Mouse (Mus musculus) heart, embryonic 13.5 days (tissue): ENCODE results near the gene Prss29. TPM values are rescaled to one million over a fixed set of nuclear protein-coding genes. Genes with fewer than 3 reads are reported as not detected.

ENCODE experiments used
- ATAC-seq: fragments of 200-750 bp; cut with Nextera tagmentation; 2 replicates; pipeline ENCODE4 v1.8.0; 2017; ENCODE audit warnings: moderate TSS enrichment; ENCODE audit not compliant: insufficient number of reproducible peaks, low FRiP score, low TSS enrichment; ENCODE audit errors: extremely low read depth
- H3K27ac ChIP-seq: fragments of 300-500 bp; sonication (generic); replicated peaks from 2 replicates; pipeline ENCODE4 v1.5.1; 2015; ENCODE audit warnings: moderate library complexity, mild to moderate bottlenecking, inconsistent platforms
- H3K27me3 ChIP-seq: fragments of 300-500 bp; sonication (generic); replicated peaks from 2 replicates; pipeline ENCODE4 v1.6.1; 2015; ENCODE audit warnings: mild to moderate bottlenecking, inconsistent platforms
- H3K36me3 ChIP-seq: fragments of 300-500 bp; sonication (generic); 2 replicates; pipeline ENCODE4 v1.6.1; 2015; ENCODE audit warnings: mild to moderate bottlenecking, inconsistent platforms
- H3K4me1 ChIP-seq: fragments of 300-500 bp; sonication (generic); 2 replicates; pipeline ENCODE4 v1.6.1; 2015; ENCODE audit warnings: inconsistent platforms
- H3K4me2 ChIP-seq: fragments of 300-500 bp; sonication (generic); 2 replicates; pipeline ENCODE4 v1.6.1; 2015; ENCODE audit warnings: inconsistent platforms, mild to moderate bottlenecking, moderate library complexity
- H3K4me3 ChIP-seq: fragments of 300-500 bp; sonication (generic); 2 replicates; pipeline ENCODE4 v1.5.1; 2015; ENCODE audit warnings: moderate library complexity, mild to moderate bottlenecking, inconsistent platforms
- H3K9ac ChIP-seq: fragments of 300-500 bp; sonication (generic); 2 replicates; pipeline ENCODE4 v1.6.1; 2015; ENCODE audit warnings: inconsistent platforms, mild to moderate bottlenecking, moderate library complexity
- H3K9me3 ChIP-seq: fragments of 300-500 bp; sonication (generic); 2 replicates; pipeline ENCODE4 v1.6.1; 2016; ENCODE audit warnings: inconsistent platforms
- WGBS: fragments of 180-500 bp; shearing (Covaris S2); methylation state at CpG from one replicate; pipeline ENCODE4 v1.1.7; 2015; ENCODE audit warnings: mixed read lengths; 5-methylcytosine and 5-hydroxymethylcytosine counted together
- polyA plus RNA-seq: library from polyadenylated mRNA; unstranded; fragments of >200 nt; fragmentation: Nextera tagmentation; extraction: Ambion mirVana; gene quantifications from 2 replicates; pipeline ENCODE4 v1.2.1, GENCODE M21; 2015

Gene Prss29
- not detected in 2 replicates for polyA plus RNA-seq

DNA sequence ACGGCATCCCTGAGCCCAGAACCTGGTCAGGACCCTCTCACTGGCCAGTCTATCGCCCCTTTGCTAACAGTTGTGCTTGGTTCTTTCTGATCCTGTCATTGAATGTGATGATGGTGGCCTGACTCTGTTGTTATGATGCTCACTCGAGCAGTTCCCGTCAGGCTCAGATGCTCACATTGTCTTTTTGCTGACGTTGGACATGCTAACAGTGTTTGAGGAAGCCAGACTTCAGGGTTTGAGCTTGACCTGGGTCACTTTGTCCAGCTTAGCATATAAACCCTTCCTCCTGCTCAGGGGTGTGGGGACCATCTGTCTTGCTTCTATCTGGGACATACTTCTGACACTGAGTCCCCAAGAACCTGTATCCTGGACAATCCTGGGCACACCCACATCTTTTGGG lies at the start of gene Prss29:
TSS of gene Prss29 (plus strand) at position 301 of the 400 bp plus-strand sequence.
- no peaks in the 10 kb centered on the region for H3K36me3 ChIP-seq
- no peak for ATAC-seq
- H3K9me3 ChIP-seq = no peaks in the 10 kb centered on the region
- WGBS = 66% methylated on average over 5 of the region's 5 CpGs
- peaks cover 34% of the 10 kb centered on the region; the same call in 1 of the 2 replicates for H3K27me3 ChIP-seq
- H3K4me2 ChIP-seq = no peak within 1 kb of the TSS
- no peak within 1 kb of the TSS for H3K27ac ChIP-seq
- H3K9ac ChIP-seq = no peak within 1 kb of the TSS
- H3K4me3 ChIP-seq = no peak within 1 kb of the TSS
- H3K4me1 ChIP-seq = no peaks in the 10 kb centered on the region

- H3K4me3 ChIP-seq = peak overlapping the region; percentile 100
- H3K27me3 ChIP-seq = no peaks in the 10 kb centered on the region
- no peaks in the 10 kb centered on the region for H3K9me3 ChIP-seq
- ATAC-seq = no peak
- 61% methylated on average over 2 of the region's 2 CpGs for WGBS
- H3K4me1 ChIP-seq = peaks cover 36% of the 10 kb centered on the region
- H3K4me2 ChIP-seq = peak overlapping the region; percentile 89
- 0 out of 2 replicates have a peak overlapping the region, but pooled peaks have one; percentile 97 for H3K27ac ChIP-seq
- peaks cover 43% of the 10 kb centered on the region for H3K36me3 ChIP-seq
- peak overlapping the region; percentile 99 for H3K9ac ChIP-seq
These were observed 47.6 kb upstream of the Prss29 start for GRCm38 (mm10) chr17:25270795-25271335.

- ATAC-seq = no peak
- H3K9ac ChIP-seq = peak overlapping the region; percentile 99
These were observed 46.1 kb upstream of the Prss29 start for GRCm38 (mm10) chr17:25272326-25272725.

GRCm38 (mm10) chr17:25272951-25273705 lies 45.3 kb upstream of the Prss29 start:
- Histone ChIP-seq H3K9ac (peak overlapping the region; percentile 99), H3K36me3 (peaks cover 20% of the 10 kb centered on the region), H3K9me3 (no peaks in the 10 kb centered on the region), H3K4me1 (peaks cover 36% of the 10 kb centered on the region), H3K27ac (peak overlapping the region; percentile 97), H3K4me3 (peak overlapping the region; percentile 100), H3K27me3 (no peaks in the 10 kb centered on the region; the same call in 1 of the 2 replicates), H3K4me2 (peak overlapping the region; percentile 89)
- peak; percentile 82 for ATAC-seq
- under 1% methylated on average over 92 of the region's 92 CpGs for WGBS

More at GRCm38 (mm10) chr17:25272326-25272725, 46.1 kb upstream of the Prss29 start:
- Histone ChIP-seq H3K9me3 (no peaks in the 10 kb centered on the region), H3K36me3 (peaks cover 28% of the 10 kb centered on the region), H3K27ac (peak overlapping the region; percentile 97), H3K4me3 (peak overlapping the region; percentile 100), H3K27me3 (no peaks in the 10 kb centered on the region), H3K4me2 (peak overlapping the region; percentile 89), H3K4me1 (peaks cover 36% of the 10 kb centered on the region)
- WGBS = under 1% methylated on average over 10 of the region's 10 CpGs

- H3K9ac ChIP-seq = peak overlapping the region; percentile 99
- peaks cover 3% of the 10 kb centered on the region; the same call in 1 of the 2 replicates for H3K27me3 ChIP-seq
- WGBS = under 1% methylated on average over 35 of the region's 45 CpGs
- peaks cover 12% of the 10 kb centered on the region for H3K36me3 ChIP-seq
- peak overlapping the region; percentile 89 for H3K4me2 ChIP-seq
- peak; percentile 72 for ATAC-seq
- no peaks in the 10 kb centered on the region for H3K9me3 ChIP-seq
- peak overlapping the region; percentile 97 for H3K27ac ChIP-seq
- H3K4me3 ChIP-seq = peak overlapping the region; percentile 100
- peaks cover 36% of the 10 kb centered on the region for H3K4me1 ChIP-seq
These were observed 44.5 kb upstream of the Prss29 start for GRCm38 (mm10) chr17:25273706-25274501.

- peaks cover 32% of the 10 kb centered on the region for H3K4me1 ChIP-seq
- 78% methylated on average over 9 of the region's 9 CpGs for WGBS
- peaks cover 4% of the 10 kb centered on the region for H3K36me3 ChIP-seq
- H3K9ac ChIP-seq = peak within 1 kb of the TSS; percentile 99
- H3K4me3 ChIP-seq = peak within 1 kb of the TSS; percentile 100
- peak within 1 kb of the TSS; percentile 97 for H3K27ac ChIP-seq
- peak within 1 kb of the TSS; percentile 89 for H3K4me2 ChIP-seq
- no peak for ATAC-seq
- peaks cover 3% of the 10 kb centered on the region; the same call in 1 of the 2 replicates for H3K27me3 ChIP-seq
- H3K9me3 ChIP-seq = no peaks in the 10 kb centered on the region
These were observed 43.7 kb upstream of the Prss29 start, which contains the start of gene Ube2i for GRCm38 (mm10) chr17:25274571-25275346. Gene Ube2i (minus strand): TSS chr17:25274622.

DNA sequence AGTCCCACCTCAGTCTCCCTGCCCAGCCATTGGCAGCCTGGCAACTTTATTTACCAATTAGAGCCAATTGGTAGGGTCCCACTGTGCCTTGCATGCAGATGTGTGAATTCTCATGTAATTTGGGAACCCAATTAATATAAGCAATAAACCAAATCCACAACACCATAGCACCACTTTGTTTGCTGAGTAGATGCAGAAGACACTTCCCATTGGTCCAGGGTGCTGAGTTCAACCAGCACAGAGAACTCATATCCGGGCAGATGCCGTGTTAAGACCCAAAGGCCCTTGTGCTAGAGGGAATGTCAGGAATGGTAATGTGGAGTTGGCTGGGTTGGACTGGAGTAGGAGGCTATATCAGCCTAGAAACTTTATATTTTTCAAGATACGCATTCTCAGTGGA lies 42.6 kb upstream of the Prss29 start:
- Histone ChIP-seq H3K9me3 (no peaks in the 10 kb centered on the region), H3K36me3 (no peaks in the 10 kb centered on the region), H3K27me3 (peaks cover 7% of the 10 kb centered on the region), H3K4me1 (peaks cover 22% of the 10 kb centered on the region), H3K9ac (no peak overlapping the region), H3K4me3 (no peak overlapping the region), H3K4me2 (no peak overlapping the region), H3K27ac (no peak overlapping the region)
- WGBS = 90% methylated on average over 3 of the region's 3 CpGs
- ATAC-seq = no peak

GRCm38 (mm10) chr17:25282133-25282532 lies 36.3 kb upstream of the Prss29 start:
- Histone ChIP-seq H3K4me3 (no peak overlapping the region), H3K9me3 (no peaks in the 10 kb centered on the region), H3K27me3 (peaks cover 7% of the 10 kb centered on the region), H3K36me3 (no peaks in the 10 kb centered on the region), H3K4me1 (0 out of 2 replicates have a peak, but pooled peaks cover 2% of the 10 kb centered on the region), H3K9ac (no peak overlapping the region), H3K4me2 (peak overlapping the region; percentile 32), H3K27ac (no peak overlapping the region)
- no peak for ATAC-seq
- WGBS = 29% methylated on average over 11 of the region's 11 CpGs

GRCm38 (mm10) chr17:25285033-25285432 lies 33.4 kb upstream of the Prss29 start:
- Histone ChIP-seq H3K4me3 (no peak overlapping the region), H3K9ac (no peak overlapping the region), H3K36me3 (no peaks in the 10 kb centered on the region), H3K9me3 (no peaks in the 10 kb centered on the region), H3K27ac (no peak overlapping the region), H3K4me1 (0 out of 2 replicates have a peak, but pooled peaks cover 2% of the 10 kb centered on the region), H3K4me2 (no peak overlapping the region), H3K27me3 (peaks cover 4% of the 10 kb centered on the region; the same call in 1 of the 2 replicates)
- no peak for ATAC-seq
- WGBS = 20% methylated on average over 3 of the region's 3 CpGs

- 17% methylated on average over 4 of the region's 4 CpGs for WGBS
- no peak overlapping the region for H3K27ac ChIP-seq
- no peak for ATAC-seq
- no peak overlapping the region for H3K4me2 ChIP-seq
- peaks cover 11% of the 10 kb centered on the region for H3K27me3 ChIP-seq
- no peaks in the 10 kb centered on the region for H3K36me3 ChIP-seq
- H3K4me3 ChIP-seq = no peak overlapping the region
- 0 out of 2 replicates have a peak, but pooled peaks cover 2% of the 10 kb centered on the region for H3K4me1 ChIP-seq
- H3K9me3 ChIP-seq = no peaks in the 10 kb centered on the region
- no peak overlapping the region for H3K9ac ChIP-seq
These were observed 29.6 kb upstream of the Prss29 start for GRCm38 (mm10) chr17:25288842-25289241.
